Mouse (Mus musculus) bone marrow, adult 2 months (tissue): ENCODE measurements around the gene Ube2q2. TPM values are rescaled to one million over a fixed set of nuclear protein-coding genes. Genes with fewer than 3 reads are reported as not detected.
A peak's percentile ranks its signal among the peaks of the same experiment; 100 is the strongest.

ENCODE experiments used
- H3K27ac ChIP-seq: fragments of 200-500 bp; 2 replicates; pipeline ENCODE4 v1.5.1; 2012; ENCODE audit warnings: low read depth, mild to moderate bottlenecking, control low read depth, inconsistent platforms, low read length; ENCODE audit not compliant: control insufficient read depth, poor library complexity, insufficient read depth
- H3K4me1 ChIP-seq: fragments of 200-500 bp; 2 replicates; pipeline ENCODE4 v1.6.1; 2011; ENCODE audit warnings: low read length; ENCODE audit not compliant: control insufficient read depth, insufficient read depth
- H3K4me3 ChIP-seq: fragments of 200-500 bp; replicated peaks from 2 replicates; pipeline ENCODE3; 2011; ENCODE audit warnings: mild to moderate bottlenecking, low read depth, low read length, control low read depth; ENCODE audit not compliant: control insufficient read depth
- CTCF ChIP-seq: fragments of 200-500 bp; IDR thresholded peaks from 2 replicates; pipeline ENCODE4 v1.5.1; 2011; ENCODE audit warnings: low read length, control low read depth; ENCODE audit not compliant: control insufficient read depth, insufficient read depth
- POLR2A ChIP-seq: fragments of 200-500 bp; IDR thresholded peaks from 2 replicates; pipeline ENCODE4 v1.6.1; 2011; ENCODE audit warnings: low read depth, mild to moderate bottlenecking, control low read depth, low read length, borderline replicate concordance; ENCODE audit not compliant: control insufficient read depth
- WGBS: fragments of 180-500 bp; shearing (Covaris S2); methylation state at CpG from one replicate; pipeline ENCODE4 v1.1.7; 2018; 5-methylcytosine and 5-hydroxymethylcytosine counted together
- polyA plus RNA-seq: library from polyadenylated mRNA; stranded (reverse); fragments of >200 nt; gene quantifications from 2 replicates; pipeline ENCODE4 v1.2.4, GENCODE M21; 2011; ENCODE audit warnings: low replicate concordance; ENCODE audit not compliant: missing spikeins, insufficient read depth, insufficient read length

Gene Ube2q2
- polyA plus RNA-seq, 1 experiment: 9.0 TPM

GRCm38 (mm10) chr9:55150279-55150726 lies 1.6 kb downstream of the Ube2q2 start:
- WGBS: 1% methylated on average over 13 of the region's 13 CpGs
- TF ChIP-seq POLR2A (no peak), CTCF (no peak)
- no peak overlapping the region for H3K27ac ChIP-seq
- H3K4me3 ChIP-seq: peak overlapping the region; percentile 68
- no peaks in the 10 kb centered on the region; the same call in 1 of the 2 replicates for H3K4me1 ChIP-seq

- H3K27ac ChIP-seq: no peak overlapping the region; the same call in 1 of the 2 replicates
- TF ChIP-seq CTCF: no peak
- H3K4me1 ChIP-seq: no peaks in the 10 kb centered on the region; the same call in 1 of the 2 replicates
- no peak overlapping the region for H3K4me3 ChIP-seq
Measured at GRCm38 (mm10) chr9:55151096-55151495, 2.4 kb downstream of the Ube2q2 start.

GRCm38 (mm10) chr9:55152935-55153334 lies 4.3 kb downstream of the Ube2q2 start:
- Histone ChIP-seq H3K4me3 (no peak overlapping the region), H3K4me1 (no peaks in the 10 kb centered on the region; the same call in 1 of the 2 replicates), H3K27ac (no peak overlapping the region)
- WGBS: 58% methylated on average over 5 of the region's 5 CpGs
- TF ChIP-seq CTCF (no peak), POLR2A (no peak)

GRCm38 (mm10) chr9:55170655-55171412 lies 22.2 kb downstream of the Ube2q2 start:
- Histone ChIP-seq H3K4me1 (no peaks in the 10 kb centered on the region; the same call in 1 of the 2 replicates), H3K4me3 (no peak overlapping the region), H3K27ac (0 out of 2 replicates have a peak overlapping the region, but pooled peaks have one; percentile 29)
- WGBS: 54% methylated on average over 7 of the region's 7 CpGs
- no peak for TF ChIP-seq POLR2A

GRCm38 (mm10) chr9:55172195-55172685 lies 23.6 kb downstream of the Ube2q2 start:
- TF ChIP-seq POLR2A (no peak), CTCF (no peak)
- WGBS: 83% methylated on average over 1 of the region's 1 CpGs
- no peak overlapping the region for H3K27ac ChIP-seq
- no peak overlapping the region for H3K4me3 ChIP-seq
- H3K4me1 ChIP-seq: no peaks in the 10 kb centered on the region; the same call in 1 of the 2 replicates

GRCm38 (mm10) chr9:55174235-55174634 lies 25.6 kb downstream of the Ube2q2 start:
- TF ChIP-seq CTCF (no peak), POLR2A (no peak)
- 81% methylated on average over 2 of the region's 2 CpGs for WGBS
- no peak overlapping the region for H3K4me3 ChIP-seq
- H3K27ac ChIP-seq: no peak overlapping the region
- no peaks in the 10 kb centered on the region; the same call in 1 of the 2 replicates for H3K4me1 ChIP-seq

GRCm38 (mm10) chr9:55195876-55196275 lies 47.2 kb downstream of the Ube2q2 start:
- WGBS: 81% methylated on average over 3 of the region's 3 CpGs
- no peaks in the 10 kb centered on the region for H3K4me1 ChIP-seq
- no peak overlapping the region for H3K4me3 ChIP-seq
- no peak overlapping the region for H3K27ac ChIP-seq
- TF ChIP-seq CTCF (no peak), POLR2A (no peak)

GRCm38 (mm10) chr9:55198260-55198659 lies 49.6 kb downstream of the Ube2q2 start:
- Histone ChIP-seq H3K4me1 (no peaks in the 10 kb centered on the region), H3K27ac (no peak overlapping the region), H3K4me3 (no peak overlapping the region)
- 45% methylated on average over 1 of the region's 1 CpGs for WGBS
- TF ChIP-seq POLR2A: no peak
- TF ChIP-seq CTCF: no peak
